Mouse (Mus musculus): Measurements from ENCODE around the gene Rps15. TPM values are rescaled to one million over a fixed set of nuclear protein-coding genes. Genes with fewer than 3 reads are reported as not detected.

Rps15 gene
- polyA plus RNA-seq, 1 experiment from 2014 or later = 845 TPM

DNA sequence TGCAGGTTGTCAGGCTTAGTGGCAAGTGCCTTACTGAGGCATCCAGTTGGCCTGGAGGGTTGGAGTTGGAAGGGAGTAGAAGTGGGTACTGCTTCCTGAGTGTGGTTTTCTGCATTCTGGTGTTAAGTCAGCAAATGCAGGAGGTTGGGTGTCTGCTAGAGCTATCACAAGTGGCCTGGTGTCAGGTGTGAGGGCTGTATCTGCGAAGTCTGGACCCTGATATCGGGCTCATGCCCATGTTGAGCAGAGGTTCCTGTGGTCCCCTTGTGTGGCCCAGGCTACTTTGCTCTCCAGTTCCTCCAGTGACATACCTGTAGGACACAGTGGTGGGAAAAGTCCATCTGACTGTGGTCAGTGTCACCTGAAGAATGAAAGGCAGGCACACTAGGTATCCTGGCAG is 22.2 kb upstream of the Rps15 start:
- Histone ChIP-seq H3K27me3 (ENCODE audit: control insufficient read depth, insufficient read depth, low read length) (no peaks in the 10 kb centered on the region), H3K36me3 (ENCODE audit: control insufficient read depth, insufficient read depth, low read length) (peaks cover 8% of the 10 kb centered on the region), H3K4me3 (ENCODE audit: low read depth, low read length) (no peak overlapping the region), H3K27ac (ENCODE audit: low read depth, low read length) (no peak overlapping the region), H3K9me3 (ENCODE audit: control insufficient read depth, low read length) (no peaks in the 10 kb centered on the region), H3K4me2 (no peak overlapping the region), H3K4me1 (ENCODE audit: control insufficient read depth, insufficient read depth, low read length) (peaks cover 35% of the 10 kb centered on the region), H3K9ac (ENCODE audit: low read length) (no peak overlapping the region)
- 98% methylated on average over 2 of the region's 2 CpGs for WGBS
- no peak for DNase-seq (ENCODE audit: low spot score, missing footprints)
- no peak for ATAC-seq (ENCODE audit: low FRiP score)

DNA sequence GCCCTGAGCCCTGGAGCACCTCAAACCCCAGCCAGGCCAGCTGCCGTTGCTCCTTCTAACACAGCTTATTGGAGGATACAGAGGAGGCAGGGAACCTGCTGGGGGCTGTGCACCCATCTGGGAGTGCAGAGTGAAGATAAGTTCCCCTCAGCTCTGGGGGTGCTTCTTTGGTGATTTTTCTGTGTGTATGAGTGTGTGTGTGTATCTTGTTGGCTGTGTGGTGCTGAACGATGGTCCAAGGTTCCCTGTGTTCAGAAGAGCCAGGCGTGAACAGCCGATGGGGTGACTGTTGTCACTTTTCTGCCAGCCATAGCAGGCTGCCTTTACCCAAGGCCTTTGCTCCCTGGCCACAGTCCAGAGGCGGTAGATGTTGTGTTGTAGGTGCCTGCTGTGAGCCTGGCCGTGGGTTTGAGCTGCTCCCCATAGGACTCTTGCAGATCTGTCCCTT is 21.5 kb upstream of the Rps15 start:
- H3K4me2 ChIP-seq = no peak overlapping the region
- peaks cover 8% of the 10 kb centered on the region for H3K36me3 ChIP-seq (ENCODE audit: control insufficient read depth, insufficient read depth, low read length)
- H3K4me3 ChIP-seq (ENCODE audit: low read depth, low read length) = no peak overlapping the region
- ATAC-seq (ENCODE audit: low FRiP score) = no peak
- no peaks in the 10 kb centered on the region for H3K27me3 ChIP-seq (ENCODE audit: control insufficient read depth, insufficient read depth, low read length)
- DNase-seq (ENCODE audit: low spot score, missing footprints) = no peak
- H3K9ac ChIP-seq (ENCODE audit: low read length) = peak overlapping the region; percentile 25; the same call in 1 of the 2 replicates
- 83% methylated on average over 6 of the region's 6 CpGs for WGBS
- no peaks in the 10 kb centered on the region for H3K9me3 ChIP-seq (ENCODE audit: control insufficient read depth, low read length)
- H3K27ac ChIP-seq (ENCODE audit: low read depth, low read length) = no peak overlapping the region
- peaks cover 31% of the 10 kb centered on the region for H3K4me1 ChIP-seq (ENCODE audit: control insufficient read depth, insufficient read depth, low read length)

DNA sequence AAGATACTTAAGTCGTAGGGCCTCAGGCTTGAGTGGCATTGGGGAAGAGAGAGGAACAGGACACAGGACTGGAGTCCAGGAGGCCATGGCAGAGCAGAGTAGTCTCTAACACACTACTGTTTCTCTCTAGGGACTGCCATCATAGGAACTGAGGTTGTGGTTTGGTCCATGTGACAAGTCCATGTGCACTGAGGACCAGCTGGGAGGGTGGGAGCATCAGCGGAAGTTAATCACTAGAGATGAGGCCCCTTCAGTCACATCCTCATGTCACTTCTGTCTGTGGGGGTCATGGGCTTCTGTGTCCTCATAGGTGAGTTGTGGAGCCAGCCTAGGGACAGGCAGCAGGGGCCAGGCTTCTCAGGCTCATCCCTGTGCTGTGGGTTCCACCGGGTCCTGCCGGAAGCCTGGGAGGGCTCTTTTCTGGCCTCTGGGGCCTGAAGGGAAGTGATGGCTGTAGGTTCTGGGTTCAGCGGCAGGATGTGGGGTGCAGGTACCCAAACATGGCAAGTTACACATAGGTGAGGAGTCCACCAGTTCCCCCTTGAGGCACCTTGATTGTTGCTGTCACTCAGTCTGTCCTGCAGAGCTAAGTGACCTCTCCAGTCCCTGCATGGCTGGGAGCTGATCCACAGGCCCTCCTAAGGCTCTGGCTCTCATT is 20.9 kb upstream of the Rps15 start:
- DNase-seq (ENCODE audit: low spot score, missing footprints) (no peak), ATAC-seq (ENCODE audit: low FRiP score) (no peak)
- Histone ChIP-seq H3K4me1 (ENCODE audit: control insufficient read depth, insufficient read depth, low read length) (peaks cover 26% of the 10 kb centered on the region), H3K9ac (ENCODE audit: low read length) (no peak overlapping the region), H3K4me3 (ENCODE audit: low read depth, low read length) (no peak overlapping the region), H3K27me3 (ENCODE audit: control insufficient read depth, insufficient read depth, low read length) (no peaks in the 10 kb centered on the region), H3K27ac (ENCODE audit: low read depth, low read length) (no peak overlapping the region), H3K4me2 (no peak overlapping the region), H3K36me3 (ENCODE audit: control insufficient read depth, insufficient read depth, low read length) (peaks cover 8% of the 10 kb centered on the region), H3K9me3 (ENCODE audit: control insufficient read depth, low read length) (no peaks in the 10 kb centered on the region)
- 87% methylated on average over 5 of the region's 5 CpGs for WGBS

DNA sequence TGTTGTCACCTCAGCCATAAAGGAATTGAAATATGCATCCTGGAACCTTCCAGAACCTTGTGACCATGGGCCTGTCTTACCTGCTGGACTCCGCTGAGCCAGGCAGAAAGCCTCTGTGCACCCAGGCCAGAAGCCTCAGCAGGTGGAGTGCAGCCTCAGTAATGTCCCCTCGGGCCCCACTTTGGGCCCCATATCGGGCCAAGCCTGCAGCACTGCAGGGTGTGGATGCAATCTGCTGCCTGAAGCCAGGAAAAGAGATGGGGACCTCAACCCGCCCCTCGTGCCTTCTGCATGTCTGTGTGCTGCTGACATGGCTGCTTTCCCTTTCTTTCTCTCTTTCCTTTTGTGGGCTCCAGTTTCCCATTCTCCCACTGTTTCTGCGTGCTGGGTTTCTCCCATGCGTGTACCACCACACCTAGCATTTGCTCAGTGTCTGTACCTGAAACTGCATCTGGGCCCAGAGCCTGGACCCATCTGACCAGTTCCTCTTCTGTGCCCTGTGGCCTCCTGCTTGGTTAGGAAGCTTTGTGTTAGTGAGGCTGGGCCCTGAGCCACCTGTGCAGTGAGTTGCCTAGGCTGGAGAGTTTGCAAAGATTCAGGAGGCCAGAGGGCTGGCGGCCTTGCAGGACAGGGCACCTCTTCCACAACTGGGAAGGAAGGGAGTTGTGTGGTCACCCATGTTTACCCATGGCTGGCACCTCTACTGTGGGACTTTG is 20.2 kb upstream of the Rps15 start:
- no peak overlapping the region for H3K4me2 ChIP-seq
- no peak overlapping the region for H3K27ac ChIP-seq (ENCODE audit: low read depth, low read length)
- H3K9me3 ChIP-seq (ENCODE audit: control insufficient read depth, low read length) = no peaks in the 10 kb centered on the region
- H3K27me3 ChIP-seq (ENCODE audit: control insufficient read depth, insufficient read depth, low read length) = no peaks in the 10 kb centered on the region
- H3K4me3 ChIP-seq (ENCODE audit: low read depth, low read length) = no peak overlapping the region
- H3K4me1 ChIP-seq (ENCODE audit: control insufficient read depth, insufficient read depth, low read length) = peaks cover 19% of the 10 kb centered on the region
- DNase-seq (ENCODE audit: low spot score, missing footprints) (no peak), ATAC-seq (ENCODE audit: low FRiP score) (no peak)
- H3K36me3 ChIP-seq (ENCODE audit: control insufficient read depth, insufficient read depth, low read length) = peaks cover 13% of the 10 kb centered on the region
- H3K9ac ChIP-seq (ENCODE audit: low read length) = no peak overlapping the region
- WGBS = 89% methylated on average over 8 of the region's 8 CpGs

GRCm38 (mm10) chr10:80273847-80274246 is 18.4 kb upstream of the Rps15 start:
- no peak for ATAC-seq (ENCODE audit: low FRiP score)
- no peak for DNase-seq (ENCODE audit: low spot score, missing footprints)
- Histone ChIP-seq H3K9ac (ENCODE audit: low read length) (no peak overlapping the region), H3K4me2 (no peak overlapping the region), H3K9me3 (ENCODE audit: control insufficient read depth, low read length) (no peaks in the 10 kb centered on the region), H3K27ac (ENCODE audit: low read depth, low read length) (no peak overlapping the region), H3K27me3 (ENCODE audit: control insufficient read depth, insufficient read depth, low read length) (no peaks in the 10 kb centered on the region), H3K4me1 (ENCODE audit: control insufficient read depth, insufficient read depth, low read length) (peaks cover 6% of the 10 kb centered on the region; the same call in 1 of the 2 replicates), H3K36me3 (ENCODE audit: control insufficient read depth, insufficient read depth, low read length) (peaks cover 28% of the 10 kb centered on the region), H3K4me3 (ENCODE audit: low read depth, low read length) (no peak overlapping the region)
- WGBS = 94% methylated on average over 3 of the region's 3 CpGs

DNA sequence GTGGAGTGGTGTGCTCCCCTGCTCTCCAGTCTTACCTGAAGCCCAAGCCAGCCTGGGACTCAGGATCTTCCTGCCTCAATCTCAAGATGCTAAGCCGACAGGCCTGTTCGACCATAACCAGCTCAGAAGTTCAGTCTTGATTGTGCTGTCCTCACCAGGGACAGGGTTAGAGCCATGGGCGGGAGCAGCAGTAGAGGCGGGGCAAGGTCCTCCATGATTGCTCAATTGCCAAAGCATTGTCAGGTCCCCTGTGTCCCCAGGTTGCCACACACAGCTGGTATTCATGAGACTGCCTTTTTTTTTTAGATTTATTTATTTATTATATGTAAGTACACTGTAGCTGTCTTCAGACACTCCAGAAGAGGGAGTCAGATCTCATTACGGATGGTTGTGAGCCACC is 16.0 kb upstream of the Rps15 start:
- Histone ChIP-seq H3K9me3 (ENCODE audit: control insufficient read depth, low read length) (no peaks in the 10 kb centered on the region), H3K4me1 (ENCODE audit: control insufficient read depth, insufficient read depth, low read length) (no peaks in the 10 kb centered on the region), H3K9ac (ENCODE audit: low read length) (no peak overlapping the region), H3K4me2 (no peak overlapping the region), H3K36me3 (ENCODE audit: control insufficient read depth, insufficient read depth, low read length) (peaks cover 37% of the 10 kb centered on the region), H3K27me3 (ENCODE audit: control insufficient read depth, insufficient read depth, low read length) (no peaks in the 10 kb centered on the region), H3K27ac (ENCODE audit: low read depth, low read length) (no peak overlapping the region), H3K4me3 (ENCODE audit: low read depth, low read length) (no peak overlapping the region)
- 89% methylated on average over 5 of the region's 5 CpGs for WGBS
- ATAC-seq (ENCODE audit: low FRiP score) (no peak), DNase-seq (ENCODE audit: low spot score, missing footprints) (no peak)

- ATAC-seq (ENCODE audit: low FRiP score) (no peak), DNase-seq (ENCODE audit: low spot score, missing footprints) (no peak)
- Histone ChIP-seq H3K27ac (ENCODE audit: low read depth, low read length) (no peak overlapping the region), H3K4me1 (ENCODE audit: control insufficient read depth, insufficient read depth, low read length) (no peaks in the 10 kb centered on the region), H3K4me2 (no peak overlapping the region), H3K4me3 (ENCODE audit: low read depth, low read length) (no peak overlapping the region), H3K27me3 (ENCODE audit: control insufficient read depth, insufficient read depth, low read length) (no peaks in the 10 kb centered on the region), H3K36me3 (ENCODE audit: control insufficient read depth, insufficient read depth, low read length) (peaks cover 42% of the 10 kb centered on the region), H3K9ac (ENCODE audit: low read length) (no peak overlapping the region), H3K9me3 (ENCODE audit: control insufficient read depth, low read length) (no peaks in the 10 kb centered on the region)
- 93% methylated on average over 9 of the region's 9 CpGs for WGBS
These were observed 13.9 kb upstream of the Rps15 start for GRCm38 (mm10) chr10:80278390-80278789.

DNA sequence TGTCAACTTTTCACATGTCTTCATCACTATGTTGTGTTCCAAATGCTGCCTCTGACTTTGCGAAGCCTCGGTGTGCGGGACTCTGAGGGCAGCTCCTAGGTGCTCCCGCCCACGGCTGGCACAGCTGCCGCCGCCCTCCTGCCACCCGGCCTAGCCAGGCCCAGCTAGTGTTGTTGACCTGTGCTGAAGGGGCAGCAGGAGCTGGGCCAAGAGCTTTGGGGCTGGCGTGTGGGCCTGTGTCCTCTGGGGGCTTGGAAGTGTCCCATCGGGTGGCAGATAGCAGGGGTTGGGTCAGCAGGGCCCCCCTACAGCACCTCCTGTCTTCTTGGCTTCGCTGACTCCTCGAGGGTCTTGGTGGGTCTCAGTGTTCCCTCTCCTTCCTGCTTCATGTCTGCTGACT is 13.0 kb upstream of the Rps15 start:
- Histone ChIP-seq H3K9me3 (ENCODE audit: control insufficient read depth, low read length) (no peaks in the 10 kb centered on the region), H3K27me3 (ENCODE audit: control insufficient read depth, insufficient read depth, low read length) (no peaks in the 10 kb centered on the region), H3K9ac (ENCODE audit: low read length) (no peak overlapping the region), H3K36me3 (ENCODE audit: control insufficient read depth, insufficient read depth, low read length) (peaks cover 48% of the 10 kb centered on the region), H3K27ac (ENCODE audit: low read depth, low read length) (no peak overlapping the region), H3K4me2 (no peak overlapping the region), H3K4me3 (ENCODE audit: low read depth, low read length) (no peak overlapping the region), H3K4me1 (ENCODE audit: control insufficient read depth, insufficient read depth, low read length) (no peaks in the 10 kb centered on the region)
- 92% methylated on average over 12 of the region's 12 CpGs for WGBS
- DNase-seq (ENCODE audit: low spot score, missing footprints) (no peak), ATAC-seq (ENCODE audit: low FRiP score) (no peak)

DNA sequence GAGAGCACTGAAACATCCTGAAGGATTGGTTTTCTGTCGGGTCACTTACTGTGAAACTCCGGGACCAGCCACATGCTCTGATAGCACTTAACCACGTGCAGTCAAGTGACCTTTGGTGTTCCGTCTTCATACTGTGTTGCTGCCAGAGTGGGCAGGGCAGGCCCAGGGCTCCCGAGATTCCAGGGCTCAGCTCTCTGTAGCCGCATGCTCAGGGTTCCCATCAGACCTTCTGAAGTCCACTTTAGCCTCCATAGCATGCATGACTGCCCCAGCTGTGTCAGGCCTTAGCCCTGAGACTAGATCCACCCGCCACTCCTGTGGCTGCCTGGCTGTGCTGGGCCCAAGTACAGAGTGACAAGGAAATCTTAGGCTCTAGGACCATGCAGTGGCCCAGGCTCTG is 10.9 kb upstream of the Rps15 start:
- H3K9me3 ChIP-seq (ENCODE audit: control insufficient read depth, low read length) = no peaks in the 10 kb centered on the region
- peaks cover 57% of the 10 kb centered on the region for H3K36me3 ChIP-seq (ENCODE audit: control insufficient read depth, insufficient read depth, low read length)
- ATAC-seq (ENCODE audit: low FRiP score) (no peak), DNase-seq (ENCODE audit: low spot score, missing footprints) (no peak)
- no peak overlapping the region for H3K27ac ChIP-seq (ENCODE audit: low read depth, low read length)
- 82% methylated on average over 7 of the region's 7 CpGs for WGBS
- H3K4me3 ChIP-seq (ENCODE audit: low read depth, low read length) = no peak overlapping the region
- H3K27me3 ChIP-seq (ENCODE audit: control insufficient read depth, insufficient read depth, low read length) = no peaks in the 10 kb centered on the region
- H3K4me2 ChIP-seq = no peak overlapping the region
- no peaks in the 10 kb centered on the region for H3K4me1 ChIP-seq (ENCODE audit: control insufficient read depth, insufficient read depth, low read length)
- no peak overlapping the region for H3K9ac ChIP-seq (ENCODE audit: low read length)

Measured in midbrain, embryonic 11.5 days (tissue).